Mouse (Mus musculus) myocyte (in vitro differentiated cells): ENCODE measurements at regions not wholly inside any gene's neighbourhood (a gene's known extent, or its start where the extent isn't known, plus 50 kb on each side); places are given as distances from the start of the nearest gene placed in this dataset.

Experiments used
- H3K27me3 ChIP-seq: one replicate; pipeline ENCODE4 v1.6.1; 2011; ENCODE audit not compliant: control insufficient read depth, insufficient read depth, insufficient read length
- H3K36me3 ChIP-seq: one replicate; pipeline ENCODE4 v1.6.1; 2011; ENCODE audit not compliant: control insufficient read depth, insufficient read depth
- H3K4me2 ChIP-seq: one replicate; pipeline ENCODE4 v1.6.1; 2011; ENCODE audit warnings: low read depth, control low read depth
- H3K4me3 ChIP-seq: one replicate; pipeline ENCODE4 v1.5.1; 2011; ENCODE audit warnings: mild to moderate bottlenecking, control low read depth, moderate library complexity
- H3K79me2 ChIP-seq: one replicate; pipeline ENCODE4 v1.6.1; 2011; ENCODE audit not compliant: control insufficient read depth, insufficient read depth
- H3ac ChIP-seq: one replicate; pipeline ENCODE4 v1.6.1; 2011; ENCODE audit not compliant: control insufficient read depth, insufficient read length
- CEBPB ChIP-seq: IDR thresholded peaks from 2 replicates; pipeline ENCODE4 v1.6.1; 2011; ENCODE audit warnings: mild to moderate bottlenecking, moderate library complexity; ENCODE audit not compliant: poor library complexity, insufficient read depth, severe bottlenecking
- E2F4 ChIP-seq: IDR thresholded peaks from one replicate; pipeline ENCODE4 v1.6.1; 2011; ENCODE audit warnings: mild to moderate bottlenecking, control low read depth, moderate library complexity; ENCODE audit not compliant: insufficient read depth
- MAX ChIP-seq: IDR thresholded peaks from one replicate; pipeline ENCODE4 v1.6.1; 2011; ENCODE audit warnings: low read depth, mild to moderate bottlenecking, control low read depth
- MYOD1 ChIP-seq, 3 experiments: IDR thresholded peaks; one replicate each; pipeline ENCODE4 v1.6.1; 2011; ENCODE audit warnings: control low read depth in 2 of 3, low read depth in 2 of 3, mild to moderate bottlenecking in 2 of 3, moderate library complexity in 1 of 3; ENCODE audit not compliant: insufficient read length in 2 of 3, control insufficient read depth in 1 of 3
- MYOG ChIP-seq, 3 experiments: IDR thresholded peaks; one replicate each; pipeline ENCODE4 v1.6.1; 2011; ENCODE audit warnings: control low read depth in 2 of 3, low read depth in 2 of 3, mild to moderate bottlenecking in 2 of 3; ENCODE audit not compliant: insufficient read length in 2 of 3, control insufficient read depth in 1 of 3, insufficient read depth in 1 of 3
- POLR2A ChIP-seq: IDR thresholded peaks from one replicate; pipeline ENCODE4 v1.6.1; 2011; ENCODE audit warnings: low read depth, mild to moderate bottlenecking, control low read depth, moderate library complexity; ENCODE audit not compliant: insufficient read length
- POLR2AphosphoS2 ChIP-seq: IDR thresholded peaks from one replicate; pipeline ENCODE4 v1.6.1; 2011; ENCODE audit warnings: low read depth, control low read depth; ENCODE audit not compliant: insufficient read length
- REST ChIP-seq: IDR thresholded peaks from one replicate; pipeline ENCODE4 v1.6.1; 2011; ENCODE audit warnings: mild to moderate bottlenecking, control low read depth, moderate library complexity; ENCODE audit not compliant: insufficient read depth, insufficient read length
- SRF ChIP-seq: IDR thresholded peaks from one replicate; pipeline ENCODE4 v1.6.1; 2011; ENCODE audit warnings: low read depth; ENCODE audit not compliant: control insufficient read depth, insufficient read length
- TCF12 ChIP-seq: IDR thresholded peaks from one replicate; pipeline ENCODE4 v1.6.1; 2011; ENCODE audit warnings: mild to moderate bottlenecking, control low read depth; ENCODE audit not compliant: poor library complexity, insufficient read depth, severe bottlenecking
- TCF3 ChIP-seq: IDR thresholded peaks from one replicate; pipeline ENCODE4 v1.6.1; 2011; ENCODE audit warnings: low read depth, control low read depth; ENCODE audit not compliant: insufficient read length
- USF1 ChIP-seq: IDR thresholded peaks from one replicate; pipeline ENCODE4 v1.6.1; 2011; ENCODE audit warnings: low read depth, mild to moderate bottlenecking, control low read depth, moderate library complexity

- TF ChIP-seq MYOG (IDR thresholded peaks at IDR 0.05; ENCODE audit: control insufficient read depth in 1 of 3, insufficient read depth in 1 of 3, insufficient read length in 2 of 3, low read depth in 2 of 3) (no peak), E2F4 (no peak), MYOD1 (IDR thresholded peaks at IDR 0.05; ENCODE audit: control insufficient read depth in 1 of 3, insufficient read length in 2 of 3, low read depth in 2 of 3) (no peak), MAX (no peak), TCF12 (no peak), POLR2A (no peak), CEBPB (no peak), SRF (no peak), USF1 (no peak), TCF3 (no peak), REST (no peak), POLR2AphosphoS2 (no peak)
- H3K27me3 ChIP-seq: no peaks in the 10 kb centered on the region
- no peak overlapping the region for H3K4me3 ChIP-seq
- no peak overlapping the region for H3K4me2 ChIP-seq
- H3K36me3 ChIP-seq: no peaks in the 10 kb centered on the region
- no peak overlapping the region for H3ac ChIP-seq
- no peaks in the 10 kb centered on the region for H3K79me2 ChIP-seq
Observed at GRCm38 (mm10) chr1:63938416-63938815, 169.3 kb upstream of the 4933402D24Rik start.

DNA sequence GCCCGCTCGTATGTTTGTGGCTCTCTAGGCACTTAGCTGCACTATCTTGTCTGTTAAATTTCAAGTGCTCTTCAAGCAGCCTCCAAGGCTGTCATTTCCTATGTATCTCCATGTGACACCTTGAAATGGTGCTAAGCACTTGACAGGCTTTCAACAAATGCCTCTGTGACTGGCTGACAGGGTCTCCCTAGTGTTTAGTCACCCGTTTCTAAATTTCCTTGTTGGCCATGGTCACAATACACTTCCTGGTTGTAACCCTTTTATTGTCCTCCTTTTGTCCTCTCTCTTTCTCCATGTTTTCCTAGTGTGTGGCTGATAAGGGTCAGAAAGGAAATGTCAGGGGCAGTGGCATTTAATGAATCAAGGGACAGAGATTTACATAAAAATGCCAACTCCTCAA, 168.4 kb upstream of the 4933402D24Rik start:
- no peak for TF ChIP-seq POLR2A
- no peak for TF ChIP-seq MAX
- no peaks in the 10 kb centered on the region for H3K79me2 ChIP-seq
- H3ac ChIP-seq: no peak overlapping the region
- H3K4me3 ChIP-seq: no peak overlapping the region
- H3K27me3 ChIP-seq: no peaks in the 10 kb centered on the region
- no peak overlapping the region for H3K4me2 ChIP-seq
- no peaks in the 10 kb centered on the region for H3K36me3 ChIP-seq

DNA sequence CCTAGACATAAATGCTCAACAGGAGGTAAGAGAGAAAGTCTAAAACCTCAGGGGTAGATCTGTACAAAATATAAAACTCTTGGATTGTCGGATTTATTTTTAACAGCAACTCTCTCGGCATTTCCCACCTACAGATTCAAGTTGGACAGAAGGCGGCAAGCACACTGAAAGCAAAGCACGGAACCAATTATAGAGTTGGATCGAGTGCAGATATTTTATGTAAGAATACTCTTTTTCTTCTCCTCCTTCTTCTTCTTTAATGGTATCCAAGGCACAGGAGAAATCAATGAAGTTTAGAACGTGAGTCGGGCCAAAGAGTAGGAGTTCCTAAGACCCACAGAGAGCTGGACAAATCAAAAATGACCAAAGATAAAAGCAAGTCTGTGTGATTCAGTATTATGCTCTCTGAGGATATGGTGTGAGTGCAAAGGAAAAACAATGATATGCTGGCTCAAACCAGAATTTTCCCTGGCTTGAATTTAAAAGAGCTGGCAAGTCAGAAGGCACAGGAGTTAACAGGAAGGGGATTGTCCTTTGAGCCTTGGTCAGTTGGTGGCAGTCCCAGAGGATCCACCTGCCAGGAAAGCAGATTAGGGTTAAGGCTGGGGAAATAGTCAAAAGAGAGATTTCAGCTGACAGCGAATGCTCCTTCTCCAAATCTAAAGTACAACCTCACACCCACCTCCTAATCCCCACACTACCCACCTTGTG, 165.7 kb upstream of the 4933402D24Rik start:
- no peak for TF ChIP-seq MAX
- no peak for TF ChIP-seq REST
- TF ChIP-seq TCF12: no peak
- no peak for TF ChIP-seq POLR2A
- TF ChIP-seq MYOG (IDR thresholded peaks at IDR 0.05; ENCODE audit: control insufficient read depth in 1 of 3, insufficient read depth in 1 of 3, insufficient read length in 2 of 3, low read depth in 2 of 3): no peak
- no peak for TF ChIP-seq MYOD1 (IDR thresholded peaks at IDR 0.05; ENCODE audit: control insufficient read depth in 1 of 3, insufficient read length in 2 of 3, low read depth in 2 of 3)
- TF ChIP-seq USF1: no peak
- TF ChIP-seq CEBPB: no peak
- TF ChIP-seq TCF3: no peak
- TF ChIP-seq E2F4: no peak
- no peak for TF ChIP-seq POLR2AphosphoS2
- no peak for TF ChIP-seq SRF
- no peak overlapping the region for H3K4me2 ChIP-seq
- no peak overlapping the region for H3ac ChIP-seq
- H3K79me2 ChIP-seq: no peaks in the 10 kb centered on the region
- H3K27me3 ChIP-seq: no peaks in the 10 kb centered on the region
- H3K36me3 ChIP-seq: no peaks in the 10 kb centered on the region
- H3K4me3 ChIP-seq: no peak overlapping the region

DNA sequence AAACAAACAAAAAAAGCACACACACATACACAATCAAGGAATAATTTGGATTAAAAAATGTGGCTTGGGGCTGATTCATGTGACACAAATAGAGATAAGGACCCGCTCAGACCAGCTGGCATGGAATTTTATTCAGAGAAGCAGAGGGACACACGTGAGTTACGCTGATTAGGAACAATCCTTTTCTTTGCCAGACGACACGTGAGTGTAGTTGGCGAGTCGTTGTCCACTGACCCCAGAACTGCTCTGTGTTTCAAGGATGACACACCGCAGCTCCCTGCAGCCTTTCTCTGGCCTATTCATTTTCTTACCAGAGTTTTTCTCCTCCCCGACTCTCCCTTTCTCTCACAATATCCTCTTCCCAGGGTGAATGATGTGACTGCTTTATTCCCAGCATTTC, 163.4 kb upstream of the 4933402D24Rik start:
- Histone ChIP-seq H3K4me2 (no peak overlapping the region), H3K4me3 (no peak overlapping the region), H3K36me3 (no peaks in the 10 kb centered on the region), H3K79me2 (no peaks in the 10 kb centered on the region), H3ac (no peak overlapping the region), H3K27me3 (no peaks in the 10 kb centered on the region)
- TF ChIP-seq USF1 (no peak), MAX (no peak), CEBPB (no peak), TCF12 (no peak), SRF (no peak), POLR2A (no peak), MYOD1 (IDR thresholded peaks at IDR 0.05; ENCODE audit: control insufficient read depth in 1 of 3, insufficient read length in 2 of 3, low read depth in 2 of 3) (no peak), POLR2AphosphoS2 (no peak), TCF3 (no peak), MYOG (IDR thresholded peaks at IDR 0.05; ENCODE audit: control insufficient read depth in 1 of 3, insufficient read depth in 1 of 3, insufficient read length in 2 of 3, low read depth in 2 of 3) (no peak)

DNA sequence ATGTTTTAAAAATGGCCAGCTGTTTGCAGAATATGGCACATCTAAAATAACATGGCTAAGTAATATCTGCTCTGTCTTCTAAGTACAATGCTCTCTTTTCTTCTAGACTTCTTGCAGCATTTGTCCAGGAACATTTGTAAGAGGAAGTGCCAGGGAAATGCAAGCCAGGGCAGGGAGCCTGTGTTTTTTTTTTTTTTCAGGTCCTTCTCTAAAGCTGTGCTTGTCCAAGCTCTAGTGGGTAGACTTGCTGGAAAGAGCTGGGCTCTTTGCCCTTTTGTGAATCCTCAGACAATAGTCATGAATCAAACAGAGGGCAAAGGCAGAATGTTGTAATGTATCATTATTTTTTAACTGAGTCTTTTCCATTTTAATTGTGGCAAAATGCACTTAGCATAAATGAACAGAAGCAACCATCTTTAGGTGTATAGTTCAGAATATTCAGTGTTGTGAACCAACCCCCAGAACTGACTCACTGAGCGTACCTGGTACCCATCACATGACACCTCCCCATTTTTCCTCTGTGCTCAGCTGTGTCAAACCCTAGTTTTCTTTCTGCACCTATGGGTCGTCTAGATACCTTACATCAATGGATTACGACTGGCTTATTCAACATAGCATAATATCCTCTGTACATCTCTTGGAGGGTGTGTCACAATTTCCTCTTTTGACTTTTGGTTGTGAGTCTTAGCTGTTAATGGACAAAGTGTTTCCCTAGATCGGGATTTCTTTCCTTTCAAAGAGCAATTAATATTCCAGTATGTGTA, 160.5 kb upstream of the 4933402D24Rik start:
- no peaks in the 10 kb centered on the region for H3K79me2 ChIP-seq
- no peak overlapping the region for H3ac ChIP-seq
- no peak overlapping the region for H3K4me2 ChIP-seq
- no peak for TF ChIP-seq E2F4
- TF ChIP-seq POLR2AphosphoS2: no peak
- TF ChIP-seq POLR2A: no peak
- no peak for TF ChIP-seq USF1
- no peak for TF ChIP-seq MAX
- TF ChIP-seq SRF: no peak
- TF ChIP-seq TCF3: no peak
- no peak for TF ChIP-seq TCF12
- no peak for TF ChIP-seq MYOD1 (IDR thresholded peaks at IDR 0.05; ENCODE audit: control insufficient read depth in 1 of 3, insufficient read length in 2 of 3, low read depth in 2 of 3)
- no peak for TF ChIP-seq MYOG (IDR thresholded peaks at IDR 0.05; ENCODE audit: control insufficient read depth in 1 of 3, insufficient read depth in 1 of 3, insufficient read length in 2 of 3, low read depth in 2 of 3)
- no peak for TF ChIP-seq CEBPB
- no peak for TF ChIP-seq REST
- H3K27me3 ChIP-seq: no peaks in the 10 kb centered on the region
- no peaks in the 10 kb centered on the region for H3K36me3 ChIP-seq
- no peak overlapping the region for H3K4me3 ChIP-seq
